Mouse (Mus musculus) limb, embryonic 11.5 days (tissue): ENCODE measurements at regions not wholly inside any gene's neighbourhood (a gene's known extent, or its start where the extent isn't known, plus 50 kb on each side); places are given as distances from the start of the nearest gene placed in this dataset.

Experiments used
- ATAC-seq: fragments of 200-750 bp; cut with Nextera tagmentation; 2 replicates; pipeline ENCODE4 v1.8.0; 2017; ENCODE audit warnings: low read depth; ENCODE audit not compliant: insufficient number of reproducible peaks, low FRiP score, low TSS enrichment
- DNase-seq: peaks from one replicate; pipeline ENCODE4 v3.0.0-alpha.2; 2015; ENCODE audit warnings: low spot score
- H3K27ac ChIP-seq: fragments of 300-500 bp; sonication (generic); replicated peaks from 2 replicates; pipeline ENCODE4 v1.5.1; 2014; ENCODE audit warnings: low read depth, mild to moderate bottlenecking, low read length
- H3K27me3 ChIP-seq: fragments of 300-500 bp; sonication (generic); 2 replicates; pipeline ENCODE4 v1.6.1; 2014; ENCODE audit warnings: mild to moderate bottlenecking, low read length, mixed read lengths; ENCODE audit not compliant: control insufficient read depth, insufficient read depth
- H3K36me3 ChIP-seq: fragments of 300-500 bp; sonication (generic); 2 replicates; pipeline ENCODE4 v1.6.1; 2014; ENCODE audit warnings: mild to moderate bottlenecking, low read length, moderate library complexity, mixed read lengths; ENCODE audit not compliant: control insufficient read depth, insufficient read depth
- H3K4me1 ChIP-seq: fragments of 300-500 bp; sonication (generic); 2 replicates; pipeline ENCODE4 v1.6.1; 2014; ENCODE audit warnings: low read length, mixed read lengths; ENCODE audit not compliant: control insufficient read depth, insufficient read depth
- H3K4me2 ChIP-seq: fragments of 300-500 bp; sonication (generic); 2 replicates; pipeline ENCODE4 v1.6.1; 2014; ENCODE audit warnings: low read depth, mild to moderate bottlenecking, moderate library complexity; ENCODE audit not compliant: severe bottlenecking
- H3K4me3 ChIP-seq: fragments of 300-500 bp; sonication (generic); 2 replicates; pipeline ENCODE4 v1.5.1; 2014; ENCODE audit warnings: low read depth, low read length
- H3K9ac ChIP-seq: fragments of 300-500 bp; sonication (generic); 2 replicates; pipeline ENCODE4 v1.6.1; 2014; ENCODE audit warnings: mild to moderate bottlenecking, low read length
- H3K9me3 ChIP-seq: fragments of 300-500 bp; sonication (generic); 2 replicates; pipeline ENCODE4 v1.6.1; 2016; ENCODE audit warnings: low read length; ENCODE audit not compliant: control insufficient read depth
- WGBS: fragments of 180-500 bp; shearing (Covaris S2); extraction: QIAGEN DNeasy Blood & Tissue Kit; methylation state at CpG from one replicate; pipeline ENCODE4 v1.1.7; 2014; 5-methylcytosine and 5-hydroxymethylcytosine counted together

- no peak overlapping the region for H3K4me2 ChIP-seq
- no peaks in the 10 kb centered on the region for H3K4me1 ChIP-seq
- no peak overlapping the region for H3K27ac ChIP-seq
- no peaks in the 10 kb centered on the region for H3K27me3 ChIP-seq
- 80% methylated on average over 6 of the region's 6 CpGs for WGBS
- H3K36me3 ChIP-seq, result no peaks in the 10 kb centered on the region
- H3K4me3 ChIP-seq, result no peak overlapping the region
- no peak overlapping the region for H3K9ac ChIP-seq
- DNase-seq, result no peak
- no peaks in the 10 kb centered on the region for H3K9me3 ChIP-seq
- no peak for ATAC-seq
These were observed 406.6 kb upstream of the Nbea start for GRCm38 (mm10) chr3:56590071-56590470.

GRCm38 (mm10) chr3:56575422-56575821, 391.9 kb upstream of the Nbea start:
- DNase-seq, result no peak
- Histone ChIP-seq H3K4me1 (no peaks in the 10 kb centered on the region), H3K27ac (no peak overlapping the region), H3K4me2 (no peak overlapping the region), H3K4me3 (no peak overlapping the region), H3K27me3 (no peaks in the 10 kb centered on the region), H3K36me3 (no peaks in the 10 kb centered on the region), H3K9ac (no peak overlapping the region), H3K9me3 (0 out of 2 replicates have a peak, but pooled peaks cover 2% of the 10 kb centered on the region)
- 68% methylated on average over 5 of the region's 5 CpGs for WGBS
- no peak for ATAC-seq

- 83% methylated on average over 2 of the region's 2 CpGs for WGBS
- no peak overlapping the region for H3K4me2 ChIP-seq
- H3K36me3 ChIP-seq, result no peaks in the 10 kb centered on the region
- H3K9me3 ChIP-seq, result no peaks in the 10 kb centered on the region
- H3K27me3 ChIP-seq, result no peaks in the 10 kb centered on the region
- H3K27ac ChIP-seq, result no peak overlapping the region
- H3K4me1 ChIP-seq, result no peaks in the 10 kb centered on the region
- no peak overlapping the region for H3K4me3 ChIP-seq
- DNase-seq (no peak), ATAC-seq (no peak)
- H3K9ac ChIP-seq, result no peak overlapping the region
These were observed 352.7 kb upstream of the Nbea start for GRCm38 (mm10) chr3:56536178-56536577.

- H3K4me3 ChIP-seq, result no peak overlapping the region
- no peak overlapping the region for H3K9ac ChIP-seq
- no peaks in the 10 kb centered on the region for H3K36me3 ChIP-seq
- no peaks in the 10 kb centered on the region for H3K9me3 ChIP-seq
- no peak overlapping the region for H3K4me2 ChIP-seq
- DNase-seq, result no peak
- 88% methylated on average over 1 of the region's 1 CpGs for WGBS
- H3K27ac ChIP-seq, result no peak overlapping the region
- H3K27me3 ChIP-seq, result no peaks in the 10 kb centered on the region
- no peak for ATAC-seq
- no peaks in the 10 kb centered on the region for H3K4me1 ChIP-seq
These were observed 320.9 kb upstream of the Nbea start for GRCm38 (mm10) chr3:56504445-56504844.

GRCm38 (mm10) chr3:56499301-56499700, 315.8 kb upstream of the Nbea start:
- H3K9me3 ChIP-seq, result no peaks in the 10 kb centered on the region
- no peak for ATAC-seq
- DNase-seq, result no peak
- 75% methylated on average over 1 of the region's 1 CpGs for WGBS
- H3K9ac ChIP-seq, result no peak overlapping the region
- no peaks in the 10 kb centered on the region for H3K36me3 ChIP-seq
- H3K27ac ChIP-seq, result no peak overlapping the region
- no peak overlapping the region for H3K4me2 ChIP-seq
- no peaks in the 10 kb centered on the region for H3K27me3 ChIP-seq
- no peak overlapping the region for H3K4me3 ChIP-seq
- H3K4me1 ChIP-seq, result no peaks in the 10 kb centered on the region

GRCm38 (mm10) chr3:56493937-56494336, 310.4 kb upstream of the Nbea start:
- Histone ChIP-seq H3K9ac (no peak overlapping the region), H3K4me3 (no peak overlapping the region), H3K27ac (no peak overlapping the region), H3K9me3 (no peaks in the 10 kb centered on the region), H3K4me1 (no peaks in the 10 kb centered on the region), H3K4me2 (no peak overlapping the region), H3K27me3 (no peaks in the 10 kb centered on the region), H3K36me3 (no peaks in the 10 kb centered on the region)
- DNase-seq, result no peak
- ATAC-seq, result no peak
- WGBS, result 73% methylated on average over 1 of the region's 1 CpGs

- ATAC-seq (no peak), DNase-seq (no peak)
- H3K9ac ChIP-seq, result no peak overlapping the region
- 79% methylated on average over 5 of the region's 5 CpGs for WGBS
- no peak overlapping the region for H3K4me3 ChIP-seq
- H3K9me3 ChIP-seq, result no peaks in the 10 kb centered on the region
- H3K27me3 ChIP-seq, result no peaks in the 10 kb centered on the region
- no peak overlapping the region for H3K27ac ChIP-seq
- no peaks in the 10 kb centered on the region for H3K36me3 ChIP-seq
- H3K4me2 ChIP-seq, result no peak overlapping the region
- no peaks in the 10 kb centered on the region for H3K4me1 ChIP-seq
These were observed 305.7 kb upstream of the Nbea start for GRCm38 (mm10) chr3:56489154-56489553.

GRCm38 (mm10) chr3:56485550-56486400, 302.3 kb upstream of the Nbea start:
- no peaks in the 10 kb centered on the region for H3K4me1 ChIP-seq
- ATAC-seq (no peak), DNase-seq (no peak)
- H3K27ac ChIP-seq, result no peak overlapping the region
- no peak overlapping the region for H3K4me3 ChIP-seq
- 85% methylated on average over 12 of the region's 12 CpGs for WGBS
- no peaks in the 10 kb centered on the region for H3K36me3 ChIP-seq
- no peak overlapping the region for H3K4me2 ChIP-seq
- H3K9ac ChIP-seq, result no peak overlapping the region
- H3K27me3 ChIP-seq, result no peaks in the 10 kb centered on the region
- H3K9me3 ChIP-seq, result no peaks in the 10 kb centered on the region

- Histone ChIP-seq H3K4me3 (no peak overlapping the region), H3K36me3 (no peaks in the 10 kb centered on the region), H3K4me2 (no peak overlapping the region), H3K27ac (no peak overlapping the region), H3K9ac (no peak overlapping the region), H3K27me3 (no peaks in the 10 kb centered on the region), H3K4me1 (no peaks in the 10 kb centered on the region), H3K9me3 (no peaks in the 10 kb centered on the region)
- WGBS, result 93% methylated on average over 8 of the region's 8 CpGs
- ATAC-seq (no peak), DNase-seq (no peak)
These were observed 300.6 kb upstream of the Nbea start for GRCm38 (mm10) chr3:56484096-56484495.
